Mouse (Mus musculus) megakaryocyte-erythroid progenitor cell, adult 5-6 weeks (primary cell): ENCODE results near the gene Usp30. TPM values are rescaled to one million over a fixed set of nuclear protein-coding genes. Genes with fewer than 3 reads are reported as not detected.

Source experiments
- ATAC-seq: replicated peaks from 2 replicates; pipeline ENCODE4 v1.8.0; 2016; ENCODE audit warnings: mild to moderate bottlenecking, inconsistent platforms; ENCODE audit not compliant: severe bottlenecking, poor library complexity, low FRiP score, low TSS enrichment
- total RNA-seq, 2 experiments: library from RNA; stranded (forward) in 1 of 2; stranded (reverse) in 1 of 2; fragments of 200-1000, 215-1000 nt in 1 of 2; fragments of >200 nt in 1 of 2; fragmentation: Nextera tagmentation in 1 of 2; gene quantifications; 2 replicates each; pipeline ENCODE4 v1.2.3; 2014 to 2017

Gene Usp30
- total RNA-seq, 2 experiments from 2014 or later: 3.5 to 11.0 TPM

GRCm38 (mm10) chr5:114147043-114147972 is 82.0 kb downstream of the Usp30 start:
- no peak for ATAC-seq

GRCm38 (mm10) chr5:114152359-114153092 is 87.3 kb downstream of the Usp30 start:
- no peak for ATAC-seq

- peak; percentile 40; the same call in 1 of the 2 replicates for ATAC-seq
Observed at GRCm38 (mm10) chr5:114153490-114153889, 88.2 kb downstream of the Usp30 start.

GRCm38 (mm10) chr5:114154765-114155164 is 89.5 kb downstream of the Usp30 start:
- no peak for ATAC-seq

- no peak for ATAC-seq
Observed at GRCm38 (mm10) chr5:114155168-114155933, 90.1 kb downstream of the Usp30 start.

- ATAC-seq: no peak
Observed at GRCm38 (mm10) chr5:114157236-114157635, 92.0 kb downstream of the Usp30 start.

GRCm38 (mm10) chr5:114161424-114161823 is 96.2 kb downstream of the Usp30 start:
- no peak for ATAC-seq

GRCm38 (mm10) chr5:114162106-114162815 is 97.0 kb downstream of the Usp30 start:
- no peak for ATAC-seq

- ATAC-seq: no peak
Observed at GRCm38 (mm10) chr5:114163117-114163696, 97.9 kb downstream of the Usp30 start.

- ATAC-seq: no peak
Observed at GRCm38 (mm10) chr5:114170345-114170744, 105.1 kb downstream of the Usp30 start.

GRCm38 (mm10) chr5:114172936-114173335 is 107.7 kb downstream of the Usp30 start:
- ATAC-seq: peak; percentile 67; the same call in 1 of the 2 replicates

- ATAC-seq: no peak
Observed at GRCm38 (mm10) chr5:114173458-114173857, 108.2 kb downstream of the Usp30 start.

GRCm38 (mm10) chr5:114173877-114174581 is 108.8 kb downstream of the Usp30 start:
- no peak for ATAC-seq

Other genes with a start within 250 kb of the Usp30 start
- 66.0 and 87.7 TPM in 2 replicates for gene Selplg, start 232.8 kb upstream of the Usp30 start, total RNA-seq (2014; fragmentation: Nextera tagmentation)
- gene Selplg, start 232.8 kb upstream of the Usp30 start, total RNA-seq (2017): 27.4 and 30.2 TPM in 2 replicates
- 56.5 and 80.4 TPM in 2 replicates for gene Coro1c, start 156.7 kb upstream of the Usp30 start, total RNA-seq (2014; fragmentation: Nextera tagmentation)
- gene Coro1c, start 156.7 kb upstream of the Usp30 start, total RNA-seq (2017): 75.7 and 78.0 TPM in 2 replicates
- 12.5 and 20.6 TPM in 2 replicates for gene Ssh1, start 71.6 kb upstream of the Usp30 start, total RNA-seq (2014; fragmentation: Nextera tagmentation)
- 3.7 and 5.1 TPM in 2 replicates for gene Ssh1, start 71.6 kb upstream of the Usp30 start, total RNA-seq (2017)
- gene Dao, start 61.8 kb upstream of the Usp30 start, total RNA-seq (2014; fragmentation: Nextera tagmentation): not detected in 2 replicates
- gene Dao, start 61.8 kb upstream of the Usp30 start, total RNA-seq (2017): not detected in 2 replicates
- not detected in 2 replicates for gene Svop, start 26.1 kb downstream of the Usp30 start, total RNA-seq (2014; fragmentation: Nextera tagmentation)
- gene Svop, start 26.1 kb downstream of the Usp30 start, total RNA-seq (2017): not detected in 2 replicates
- 11.5 and 13.4 TPM in 2 replicates for gene Alkbh2, start 62.8 kb downstream of the Usp30 start, total RNA-seq (2014; fragmentation: Nextera tagmentation)
- gene Alkbh2, start 62.8 kb downstream of the Usp30 start, total RNA-seq (2017): 2.1 and 9.6 TPM in 2 replicates
- gene Ung, start 64.9 kb downstream of the Usp30 start, total RNA-seq (2014; fragmentation: Nextera tagmentation): 31.8 and 32.9 TPM in 2 replicates
- gene Ung, start 64.9 kb downstream of the Usp30 start, total RNA-seq (2017): 26.4 and 28.8 TPM in 2 replicates
- gene Acacb, start 81.1 kb downstream of the Usp30 start, total RNA-seq (2014; fragmentation: Nextera tagmentation): 2.2 and 3.8 TPM in 2 replicates
- gene Acacb, start 81.1 kb downstream of the Usp30 start, total RNA-seq (2017): 0.27 and 0.28 TPM in 2 replicates
- gene Foxn4, start 208.3 kb downstream of the Usp30 start, total RNA-seq (2014; fragmentation: Nextera tagmentation): not detected in 2 replicates
- not detected in 2 replicates for gene Foxn4, start 208.3 kb downstream of the Usp30 start, total RNA-seq (2017)
- 0.79 and 2.6 TPM in 2 replicates for gene Myo1h, start 223.7 kb downstream of the Usp30 start, total RNA-seq (2014; fragmentation: Nextera tagmentation)
- gene Myo1h, start 223.7 kb downstream of the Usp30 start, total RNA-seq (2017): 0.33 and 0.34 TPM in 2 replicates